Mouse (Mus musculus) cerebellum, postnatal 10 days (tissue): ENCODE measurements around the gene Fer1l4.

Experiments
- DNase-seq, 2 experiments: peaks; one replicate each; pipeline ENCODE4 v3.0.0; 2021; ENCODE audit warnings: mixed read lengths in 2 of 2

Gene Fer1l4

GRCm38 (mm10) chr2:156052816-156053215 is at the start of gene Fer1l4:
Gene Fer1l4, minus strand, starts transcription at chr2:156052947.
- DNase-seq = no peak

GRCm38 (mm10) chr2:156091926-156092325 is 39.2 kb upstream of the Fer1l4 start:
- no peak for DNase-seq

- no peak for DNase-seq
Observed at GRCm38 (mm10) chr2:156089799-156090198, 37.1 kb upstream of the Fer1l4 start.

- no peak for DNase-seq
Observed at GRCm38 (mm10) chr2:156087391-156088110, 34.8 kb upstream of the Fer1l4 start.

GRCm38 (mm10) chr2:156084541-156084940 is 31.8 kb upstream of the Fer1l4 start:
- DNase-seq = no peak

- no peak for DNase-seq
Observed at GRCm38 (mm10) chr2:156080391-156080790, 27.6 kb upstream of the Fer1l4 start.

- DNase-seq = peak; percentile 46 to 47
Observed at GRCm38 (mm10) chr2:156079674-156080073, 26.9 kb upstream of the Fer1l4 start.

- DNase-seq = no peak
Observed at GRCm38 (mm10) chr2:156079183-156079560, 26.4 kb upstream of the Fer1l4 start.

GRCm38 (mm10) chr2:156078421-156079182 is 25.9 kb upstream of the Fer1l4 start:
- DNase-seq = no peak

GRCm38 (mm10) chr2:156077461-156077860 is 24.7 kb upstream of the Fer1l4 start:
- DNase-seq = no peak

- DNase-seq = no peak
Observed at GRCm38 (mm10) chr2:156073725-156074124, 21.0 kb upstream of the Fer1l4 start.

- no peak for DNase-seq
Observed at GRCm38 (mm10) chr2:156071236-156071635, 18.5 kb upstream of the Fer1l4 start.

- DNase-seq = peak; percentile 93 to 94
Observed at GRCm38 (mm10) chr2:156067916-156068315, 15.2 kb upstream of the Fer1l4 start.

GRCm38 (mm10) chr2:156066126-156066525 is 13.4 kb upstream of the Fer1l4 start:
- no peak for DNase-seq

GRCm38 (mm10) chr2:156065099-156066041 is 12.6 kb upstream of the Fer1l4 start, which contains the start of gene Spag4:
Gene Spag4, plus strand, starts transcription at chr2:156065175.
- DNase-seq = peak; percentile 83 to 85

- no peak for DNase-seq
Observed at GRCm38 (mm10) chr2:156047929-156048328, 4.8 kb downstream of the Fer1l4 start.

GRCm38 (mm10) chr2:156042903-156043302 is 9.8 kb downstream of the Fer1l4 start:
- no peak for DNase-seq

- no peak for DNase-seq
Observed at GRCm38 (mm10) chr2:156039390-156039789, 13.4 kb downstream of the Fer1l4 start.

- DNase-seq = no peak
Observed at GRCm38 (mm10) chr2:156025482-156025881, 27.3 kb downstream of the Fer1l4 start.

- DNase-seq = no peak
Observed at GRCm38 (mm10) chr2:156021765-156022164, 31.0 kb downstream of the Fer1l4 start.

GRCm38 (mm10) chr2:156021219-156021618 is 31.5 kb downstream of the Fer1l4 start:
- DNase-seq = no peak

GRCm38 (mm10) chr2:156018106-156018505 is 34.6 kb downstream of the Fer1l4 start:
- DNase-seq = no peak
